Mouse (Mus musculus) retina, embryonic 14.5 days (tissue): Measurements from ENCODE around the gene Cyyr1.
"Not testable (repeated sequence)": the region's sequence is repeated elsewhere in the genome, so short reads cannot be mapped to it uniquely, and the experiment has no call there.

Experiments used
- DNase-seq: peaks from one replicate; pipeline ENCODE4 v3.0.0-alpha.2; 2015; ENCODE audit warnings: low spot score

Gene Cyyr1

GRCm38 (mm10) chr16:85553297-85553696 is at the start of gene Cyyr1:
Cyyr1 (minus strand) TSS chr16:85553397.
- not testable (repeated sequence) for DNase-seq

- DNase-seq = no peak
These were observed 35.6 kb upstream of the Cyyr1 start for GRCm38 (mm10) chr16:85588844-85589243.

- no peak for DNase-seq
These were observed 34.5 kb upstream of the Cyyr1 start for GRCm38 (mm10) chr16:85587573-85588226.

- DNase-seq = no peak
These were observed 13.3 kb upstream of the Cyyr1 start for GRCm38 (mm10) chr16:85566474-85566873.

- DNase-seq = no peak
These were observed 641 bp upstream of the Cyyr1 start for GRCm38 (mm10) chr16:85553838-85554237.

- DNase-seq = not testable (repeated sequence)
These were observed 1.2 kb downstream of the Cyyr1 start for GRCm38 (mm10) chr16:85551976-85552375.

GRCm38 (mm10) chr16:85549971-85550567 is 3.1 kb downstream of the Cyyr1 start:
- peak; percentile 54 for DNase-seq

GRCm38 (mm10) chr16:85546519-85546918 is 6.7 kb downstream of the Cyyr1 start:
- no peak for DNase-seq

GRCm38 (mm10) chr16:85541676-85542273 is 11.4 kb downstream of the Cyyr1 start:
- no peak for DNase-seq

GRCm38 (mm10) chr16:85541023-85541422 is 12.2 kb downstream of the Cyyr1 start:
- DNase-seq = no peak

- DNase-seq = no peak
These were observed 14.8 kb downstream of the Cyyr1 start for GRCm38 (mm10) chr16:85538367-85538766.

- DNase-seq = no peak
These were observed 17.1 kb downstream of the Cyyr1 start for GRCm38 (mm10) chr16:85536075-85536474.

- peak; percentile 59 for DNase-seq
These were observed 25.2 kb downstream of the Cyyr1 start for GRCm38 (mm10) chr16:85527743-85528620.

- DNase-seq = no peak
These were observed 28.6 kb downstream of the Cyyr1 start for GRCm38 (mm10) chr16:85524589-85524988.

- DNase-seq = no peak
These were observed 45.9 kb downstream of the Cyyr1 start for GRCm38 (mm10) chr16:85507264-85507663.

GRCm38 (mm10) chr16:85505108-85505507 is 48.1 kb downstream of the Cyyr1 start:
- peak; percentile 49 for DNase-seq

GRCm38 (mm10) chr16:85503416-85503815 is 49.8 kb downstream of the Cyyr1 start:
- no peak for DNase-seq

GRCm38 (mm10) chr16:85495837-85496236 is 57.4 kb downstream of the Cyyr1 start:
- no peak for DNase-seq

- no peak for DNase-seq
These were observed 65.0 kb downstream of the Cyyr1 start for GRCm38 (mm10) chr16:85488105-85488607.

- no peak for DNase-seq
These were observed 65.9 kb downstream of the Cyyr1 start for GRCm38 (mm10) chr16:85487266-85487665.

- no peak for DNase-seq
These were observed 68.6 kb downstream of the Cyyr1 start for GRCm38 (mm10) chr16:85484557-85484956.

- DNase-seq = no peak
These were observed 78.6 kb downstream of the Cyyr1 start for GRCm38 (mm10) chr16:85474552-85475071.
